Mouse (Mus musculus): ENCODE measurements around the gene Cdkn2b.

Gene Cdkn2b

DNA sequence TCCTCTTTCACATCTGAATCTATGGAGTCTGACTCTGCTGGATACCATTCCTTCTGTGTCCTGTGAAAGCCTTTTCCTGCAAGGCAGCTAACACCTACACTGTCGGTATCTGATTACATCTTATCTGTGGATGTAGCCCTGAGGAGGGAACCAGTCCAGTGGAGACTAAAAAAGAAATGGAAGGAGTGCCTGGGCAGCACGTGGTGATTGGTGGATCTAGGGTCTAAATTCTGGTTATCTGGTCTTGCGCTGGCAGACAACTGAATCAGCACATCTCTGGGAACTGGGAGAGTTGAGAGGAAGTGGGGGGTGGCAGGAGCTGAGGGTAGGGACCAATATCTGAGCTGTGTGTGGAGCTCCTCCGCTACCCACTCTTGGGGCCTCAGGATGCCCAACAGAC is 21.8 kb downstream of the Cdkn2b start:
- no peak for DNase-seq

DNA sequence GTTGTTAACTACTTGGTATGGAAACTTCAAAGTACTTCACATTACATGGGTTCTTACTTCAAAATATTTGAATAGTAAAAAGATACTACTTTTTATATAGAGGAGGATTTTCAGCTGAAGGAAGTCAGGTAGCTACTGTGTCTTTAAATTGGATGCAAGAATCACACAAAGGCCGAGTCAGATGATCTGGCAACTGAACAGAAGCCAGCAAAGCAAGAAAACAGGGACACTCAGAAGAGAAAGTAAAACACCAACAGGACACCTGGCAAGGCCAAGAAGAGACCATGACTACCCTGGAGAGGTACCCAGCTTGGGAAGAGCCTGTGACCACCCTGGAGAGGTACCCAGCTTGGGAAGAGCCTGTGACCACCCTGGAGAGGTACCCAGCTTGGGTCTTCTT is 24.3 kb downstream of the Cdkn2b start:
- DNase-seq = no peak

DNA sequence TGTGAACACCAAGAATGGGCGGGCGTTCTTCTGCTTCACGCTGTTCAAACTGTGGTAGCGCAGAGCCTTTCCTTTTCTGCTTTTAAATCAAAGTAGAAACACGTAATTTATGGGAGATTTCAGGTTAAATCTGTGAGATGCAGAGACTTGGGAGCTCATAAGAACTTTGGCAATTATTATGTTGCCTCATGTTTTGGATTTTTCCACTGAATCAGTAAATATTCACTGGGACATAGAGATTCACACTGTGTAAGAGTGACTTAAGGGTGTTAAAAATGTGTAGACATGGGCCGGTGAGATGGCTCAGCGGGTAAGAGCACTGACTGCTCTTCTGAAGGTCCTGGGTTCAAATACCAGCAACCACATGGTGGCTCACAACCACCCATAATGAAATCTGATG is 25.2 kb downstream of the Cdkn2b start:
- no peak for DNase-seq

DNA sequence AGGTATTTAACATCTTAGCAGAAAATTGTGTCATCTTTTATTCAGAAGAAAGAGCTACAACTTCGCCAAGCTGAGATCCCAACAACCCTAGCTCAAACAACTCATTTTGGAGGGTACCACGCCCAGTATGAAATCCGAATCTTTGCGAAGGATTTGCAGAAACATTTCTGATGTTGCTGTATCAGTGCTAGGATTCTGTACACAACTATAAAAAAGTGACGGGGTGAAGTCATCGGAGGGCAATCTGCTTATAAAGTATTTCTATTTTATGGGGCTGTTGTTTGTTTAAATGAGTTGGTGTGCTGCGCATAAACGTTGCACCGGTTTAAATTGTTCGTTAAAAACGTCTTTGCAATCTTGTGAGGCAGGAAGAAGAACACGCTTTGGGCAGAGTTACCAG is 28.2 kb downstream of the Cdkn2b start:
- DNase-seq = no peak

DNA sequence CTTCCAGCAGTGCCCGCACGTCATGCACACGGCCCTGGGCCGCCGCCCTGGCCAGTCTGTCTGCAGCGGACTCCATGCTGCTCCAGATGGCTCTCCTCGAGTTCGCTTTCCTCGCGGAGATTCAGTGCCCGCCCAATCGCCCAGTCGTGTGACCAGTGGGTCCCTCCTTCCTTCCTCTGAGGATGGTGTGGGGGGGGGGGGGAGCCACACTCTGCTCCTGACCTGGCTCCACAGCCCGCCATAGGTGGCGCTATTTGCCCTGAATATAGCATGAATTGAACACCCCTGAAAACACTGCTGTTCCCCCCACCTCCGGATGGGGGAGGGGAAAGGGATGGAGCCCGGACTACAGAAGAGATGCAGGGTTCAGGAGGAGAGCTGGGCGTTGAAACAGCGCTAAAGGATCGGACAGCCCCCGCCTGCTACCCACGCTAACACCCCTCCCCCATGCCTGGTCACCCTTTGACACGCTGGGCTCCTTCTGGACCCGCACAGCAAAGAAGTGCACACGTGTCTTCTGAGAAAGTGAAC is 28.7 kb downstream of the Cdkn2b start:
- no peak for DNase-seq

DNA sequence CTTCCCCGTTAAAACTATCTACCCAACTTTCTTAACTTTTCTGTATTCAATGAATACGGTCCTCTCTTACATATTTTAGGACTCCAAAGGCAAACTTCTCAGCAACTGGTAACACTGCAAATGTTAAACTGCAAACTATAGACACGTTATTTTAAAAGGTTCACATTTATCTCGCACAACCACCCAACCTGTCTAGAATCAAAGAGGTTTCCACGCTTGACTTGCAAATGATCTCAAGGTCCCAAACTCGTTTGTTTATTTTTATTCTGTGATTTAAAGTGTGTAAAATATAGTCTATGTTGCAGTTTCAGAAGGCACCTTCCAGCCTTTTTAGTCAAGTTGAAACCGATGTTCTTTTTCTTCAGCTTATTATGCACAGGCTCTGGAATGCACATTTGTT is 29.6 kb downstream of the Cdkn2b start:
- no peak for DNase-seq

DNA sequence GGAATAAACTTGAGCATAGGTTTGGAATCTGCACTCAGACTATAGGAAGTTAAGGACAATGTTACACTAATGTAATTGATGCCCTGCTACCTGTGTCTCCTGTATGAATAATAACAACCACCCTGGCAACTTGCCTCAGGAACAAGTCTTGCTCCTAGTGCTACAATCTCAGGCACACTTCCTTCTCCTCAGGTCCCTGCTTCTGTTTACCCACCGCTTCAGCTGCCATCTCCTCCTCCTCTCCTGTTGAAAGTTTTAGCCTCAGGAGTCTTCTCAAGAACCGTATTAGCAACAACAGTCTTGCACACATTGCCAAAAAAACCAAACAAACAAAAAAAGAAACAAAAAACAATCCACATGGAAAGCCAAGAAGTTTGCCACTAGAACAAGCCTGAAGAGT is 31.2 kb downstream of the Cdkn2b start:
- DNase-seq = no peak

DNA sequence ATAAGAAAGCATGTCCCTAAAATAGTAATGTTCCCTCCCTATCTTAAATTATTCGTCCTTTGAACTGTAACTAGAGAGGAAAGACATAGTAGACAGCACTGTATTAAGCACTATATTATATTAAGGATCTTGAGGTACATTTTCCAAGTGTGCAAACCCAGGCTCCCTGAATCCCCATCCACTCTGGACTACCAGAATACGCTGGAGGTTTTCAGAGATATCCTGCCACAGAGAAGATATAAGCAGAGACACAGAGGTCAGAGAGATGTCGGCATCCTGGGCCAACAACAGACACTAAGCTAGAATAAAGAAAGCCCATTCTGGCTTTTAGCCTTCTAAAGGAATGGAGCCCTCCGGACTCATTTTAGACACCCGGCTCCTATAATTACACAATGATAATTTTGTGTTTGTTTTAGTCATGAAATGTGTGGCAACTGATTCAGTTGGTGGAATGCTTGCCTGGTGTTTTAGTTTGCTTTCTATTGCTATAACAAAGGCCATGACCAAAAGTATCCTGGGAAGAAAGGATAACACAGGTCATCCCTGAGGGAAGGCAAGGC is 33.4 kb downstream of the Cdkn2b start:
- DNase-seq = no peak

DNA sequence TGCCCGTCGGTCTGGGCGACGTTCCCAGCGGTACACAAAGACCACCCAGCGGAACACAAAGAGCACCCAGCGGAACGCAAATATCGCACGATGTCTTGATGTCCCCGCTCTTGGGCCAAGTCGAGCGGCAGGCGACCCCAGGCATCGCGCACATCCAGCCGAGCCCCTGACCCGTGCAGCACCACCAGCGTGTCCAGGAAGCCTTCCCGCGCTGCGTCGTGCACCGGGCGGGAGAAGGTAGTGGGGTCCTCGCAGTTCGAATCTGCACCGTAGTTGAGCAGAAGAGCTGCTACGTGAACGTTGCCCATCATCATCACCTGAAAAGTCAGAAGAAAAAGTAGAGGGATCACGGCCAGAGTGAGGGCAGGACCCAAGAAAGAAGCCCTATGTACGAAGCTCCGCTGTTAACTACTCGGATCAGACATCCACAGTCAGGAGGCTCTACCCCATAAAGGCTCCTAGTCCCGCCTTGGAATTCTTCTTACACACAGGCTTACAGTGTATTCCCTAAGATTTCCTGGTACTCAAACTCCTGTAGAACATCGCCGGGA is 34.1 kb downstream of the Cdkn2b start:
- DNase-seq = no peak

DNA sequence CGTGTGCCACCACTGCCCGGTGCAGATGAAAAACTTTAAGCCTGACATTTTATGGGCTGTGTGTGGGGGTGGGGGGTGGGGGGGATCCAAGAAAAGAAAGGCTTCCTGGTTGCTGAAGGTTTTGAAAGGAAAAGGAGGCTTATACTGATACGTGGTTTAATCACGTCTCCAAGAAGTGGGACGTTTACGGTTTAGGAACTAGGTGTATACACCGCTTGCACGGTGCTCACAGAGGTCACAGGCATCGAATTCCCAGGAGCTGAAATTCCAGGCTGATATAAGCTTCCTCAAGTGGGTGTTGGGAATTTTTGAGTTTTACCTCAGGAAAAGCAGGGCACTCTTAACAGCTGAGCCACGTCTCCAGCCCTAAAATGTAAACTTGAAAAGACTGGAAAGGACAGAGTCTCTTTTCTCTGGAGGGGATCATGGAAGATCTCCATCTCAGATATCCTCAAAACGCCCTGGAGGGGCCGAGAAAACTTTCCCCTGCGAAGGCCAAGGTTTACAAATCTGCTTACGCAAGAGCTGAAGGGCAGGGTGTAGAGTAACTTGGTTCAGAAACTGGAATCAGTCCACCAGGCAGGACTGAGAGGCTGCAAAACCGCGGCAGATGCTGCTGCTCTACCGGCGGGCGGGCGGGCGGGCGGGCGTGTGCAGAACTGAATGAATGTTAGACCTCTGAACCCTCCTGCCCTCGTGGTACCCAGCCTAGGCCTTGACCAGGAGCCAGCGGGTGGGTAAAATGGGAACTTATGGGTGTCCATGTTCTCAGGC is 34.8 kb downstream of the Cdkn2b start:
- DNase-seq = peak; percentile 11 to 33

DNA sequence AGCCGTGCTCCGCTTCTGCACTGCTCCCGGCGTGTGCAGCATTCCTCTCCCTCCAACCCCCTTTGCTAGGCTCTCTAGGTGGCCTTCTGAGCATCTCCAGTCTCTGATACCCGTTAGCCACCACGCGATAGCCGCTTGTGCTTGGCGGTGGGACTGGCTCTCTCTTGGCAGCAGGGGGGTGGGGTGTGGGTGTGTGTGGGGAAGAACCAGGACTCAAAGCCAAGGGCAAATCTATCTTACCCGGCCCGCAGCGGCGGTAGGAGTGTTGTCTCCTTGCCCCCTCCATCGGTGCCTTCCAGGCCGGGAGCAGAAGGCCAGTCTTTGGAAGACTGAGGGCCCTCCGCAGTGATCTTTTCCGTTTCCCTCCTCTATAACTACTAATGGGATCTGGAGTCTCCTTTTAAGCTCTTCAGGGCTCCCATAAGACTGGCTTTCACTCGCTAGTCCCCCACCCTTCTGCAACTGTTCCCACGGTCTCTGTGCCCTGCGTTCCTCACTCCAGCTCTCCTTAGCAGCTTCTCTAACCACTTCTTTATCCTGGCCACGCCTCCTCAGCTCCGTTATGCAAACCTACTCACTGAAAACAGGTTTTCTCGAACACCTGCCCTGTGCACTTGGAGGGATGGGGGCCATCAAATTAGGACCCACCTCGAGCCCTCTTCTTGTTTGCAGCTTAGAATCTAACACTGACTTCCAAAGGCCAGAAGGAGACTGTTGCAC is 35.9 kb downstream of the Cdkn2b start:
- DNase-seq = no peak

DNA sequence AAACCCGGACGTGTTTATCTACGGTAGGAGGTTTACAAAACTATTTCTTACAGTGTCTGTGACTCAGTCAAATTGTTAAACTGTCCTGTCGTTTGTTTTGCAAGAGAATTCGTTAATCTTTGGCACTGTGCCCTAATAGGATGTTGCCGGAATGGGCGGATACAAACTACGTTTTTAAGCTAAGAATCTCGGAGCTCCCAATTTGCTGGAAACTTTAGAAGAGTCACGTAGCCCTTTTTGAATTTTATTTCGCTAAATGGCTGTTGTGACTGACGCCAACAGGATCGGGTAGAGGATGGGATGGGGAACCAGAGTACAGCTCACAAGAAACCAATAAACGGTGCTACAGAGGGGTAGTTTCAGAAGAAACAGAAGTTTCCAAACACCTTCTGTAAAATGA is 36.8 kb downstream of the Cdkn2b start:
- no peak for DNase-seq

DNA sequence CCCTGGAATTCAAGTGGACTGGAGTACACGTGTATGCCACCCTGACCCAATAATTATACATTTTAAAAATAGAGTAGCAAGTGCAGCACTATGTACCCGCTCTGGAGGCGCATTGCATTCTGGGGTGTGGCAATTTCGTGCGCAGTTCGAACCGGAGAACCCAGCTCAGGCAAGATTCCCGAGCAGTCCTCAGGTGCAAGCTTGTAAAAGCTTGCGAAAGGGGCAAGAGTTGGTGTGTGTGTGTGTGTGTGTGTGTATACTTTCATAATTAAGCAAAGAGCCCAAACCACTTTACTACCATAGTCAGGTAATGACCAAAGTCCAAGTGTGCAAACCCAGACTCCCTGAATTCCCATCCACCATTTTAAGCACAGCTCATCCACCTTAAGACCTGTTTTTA is 37.3 kb downstream of the Cdkn2b start:
- no peak for DNase-seq

DNA sequence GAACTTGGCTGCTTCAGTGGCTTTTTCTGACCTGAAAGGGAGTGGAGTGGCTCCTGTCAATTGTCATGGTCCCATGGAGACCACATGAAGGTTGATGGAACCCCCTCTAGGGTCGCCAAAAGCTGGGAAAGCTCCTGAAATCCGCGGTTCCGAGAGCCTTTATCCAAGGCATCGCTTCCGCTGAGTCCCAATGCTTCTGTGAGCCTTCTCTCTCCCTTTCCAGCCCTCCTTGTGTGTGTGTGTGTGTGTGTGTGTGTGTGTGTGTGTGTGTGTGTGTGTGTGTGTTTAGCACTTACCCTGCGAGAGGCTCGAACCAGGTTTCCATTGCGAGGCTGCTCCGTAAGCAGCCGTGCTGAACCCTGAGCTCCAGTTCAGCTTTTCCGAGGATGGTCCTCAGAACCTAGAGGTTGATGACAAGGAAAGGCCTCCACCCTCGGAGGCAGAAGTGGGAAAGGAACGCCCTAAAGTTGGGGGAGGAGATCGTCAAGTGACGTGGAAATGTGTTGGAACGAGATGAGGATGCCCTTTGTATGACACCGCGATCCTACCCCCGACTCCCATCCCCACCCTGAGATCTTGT is 37.8 kb downstream of the Cdkn2b start:
- DNase-seq = no peak

DNA sequence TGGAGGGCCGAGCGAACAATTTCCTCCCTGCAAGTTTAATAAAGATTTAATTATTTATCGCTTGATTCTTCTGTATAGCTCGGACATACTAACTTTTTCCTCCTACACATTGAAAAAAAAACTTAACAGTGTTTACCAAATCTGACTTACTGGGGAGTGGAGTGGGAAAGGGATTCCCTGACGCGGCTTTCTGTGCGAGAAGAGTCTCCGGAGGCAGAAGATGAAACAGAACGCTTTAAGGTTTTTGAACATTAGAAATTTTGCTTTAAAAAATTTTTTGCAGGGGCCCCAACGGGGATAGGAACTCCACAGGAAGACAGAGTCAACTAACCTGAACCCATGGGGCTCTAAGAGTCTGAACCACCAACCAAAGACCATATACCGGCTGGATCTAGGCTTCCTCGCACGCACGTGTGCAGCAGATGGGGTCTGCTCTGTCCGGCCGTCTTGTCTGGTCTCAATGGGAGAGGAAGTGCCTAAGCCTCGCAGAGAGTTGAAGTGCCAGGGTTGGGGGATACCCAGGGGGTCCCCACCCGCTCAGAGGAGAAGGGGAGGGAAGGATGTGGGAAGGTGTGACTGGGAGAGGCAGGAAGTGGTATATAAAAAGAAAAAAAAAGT is 38.6 kb downstream of the Cdkn2b start:
- no peak for DNase-seq

DNA sequence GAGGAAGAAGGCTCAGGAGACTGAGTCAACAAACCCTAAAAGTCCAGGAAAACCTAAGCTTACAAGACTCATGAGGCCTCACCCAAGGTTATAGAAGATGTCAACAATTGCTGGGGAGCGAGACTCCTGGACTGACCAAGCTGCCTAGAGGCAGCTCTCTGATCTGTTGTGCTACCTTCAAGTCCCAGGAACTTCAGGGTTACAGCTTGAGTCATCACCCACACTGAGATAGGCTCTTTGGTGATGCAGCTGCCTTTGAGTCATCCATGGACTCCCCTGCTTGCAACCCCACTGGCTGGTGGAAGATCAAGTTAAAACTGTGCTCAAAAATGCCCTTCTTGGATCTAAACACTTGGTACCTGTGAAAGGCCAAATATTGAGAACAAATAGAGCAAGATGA is 53.1 kb downstream of the Cdkn2b start:
- DNase-seq = no peak

Data from kidney, adult 8-10 months (tissue).